Mouse (Mus musculus) left cerebral cortex, adult 2 months (tissue): Measurements from ENCODE around the gene Gm3252. TPM values are rescaled to one million over a fixed set of nuclear protein-coding genes. Genes with fewer than 3 reads are reported as not detected.
"Not testable (repeated sequence)": the region's sequence is repeated elsewhere in the genome, so short reads cannot be mapped to it uniquely, and the experiment has no call there.

ENCODE experiments used
- DNase-seq, 2 experiments: peaks; one replicate each; pipeline ENCODE4 v3.0.0; 2021 to 2022; ENCODE audit warnings: low spot score in 2 of 2, mixed read lengths in 1 of 2; ENCODE audit errors: extremely low spot score in 1 of 2
- H3K27ac ChIP-seq: fragments of 200-600 bp; 2 replicates; pipeline ENCODE4 v1.8.1; 2022
- H3K4me3 ChIP-seq: fragments of 200-600 bp; 2 replicates; pipeline ENCODE4 v1.8.1; 2022
- intact Hi-C: fragments of 180-260 bp; cut with DNase I; formaldehyde crosslinking; loops from one replicate; pipeline ENCODE4 v1.15.1; 2025
- long read RNA-seq, 2 experiments: library from polyadenylated mRNA; stranded (forward); transcript quantifications; one replicate each; pipeline ENCODE4 v2.0.0; 2021; ENCODE audit warnings: borderline mapping rate in 2 of 2
- total RNA-seq, 2 experiments: library from RNA; stranded (reverse); gene quantifications; 2 replicates each; pipeline ENCODE4 v1.2.3; 2021

Gene Gm3252
- under 1 TPM in 1 of 2 experiments, not detected in 1; 0.41 TPM for total RNA-seq
- long read RNA-seq, experiment 1: 0 reads
- long read RNA-seq, experiment 2, partial matches to known transcripts: 0 of 1 reads
- long read RNA-seq, experiment 2, other reads (novel, unspliced or antisense): 1 of 1 reads

GRCm38 (mm10) chr14:4726038-4726880 is at the start of gene Gm3252:
Gene Gm3252 (plus strand): TSS chr14:4726775.
- intact Hi-C loops, H3K27ac ChIP-seq: not testable (repeated sequence)
- peak in 1 of 2 experiments; percentile 5 for DNase-seq
- 0 out of 2 replicates have a peak within 1 kb of the TSS, but pooled peaks have one; percentile 22 for H3K4me3 ChIP-seq

- intact Hi-C loops, DNase-seq, H3K27ac ChIP-seq, H3K4me3 ChIP-seq: not testable (repeated sequence)
These were observed 17.6 kb upstream of the Gm3252 start, which contains the start of gene Gm7876 for GRCm38 (mm10) chr14:4708938-4709337. Gene Gm7876 (plus strand): TSS chr14:4709238.

- intact Hi-C loops, H3K27ac ChIP-seq, DNase-seq, H3K4me3 ChIP-seq: not testable (repeated sequence)
These were observed 49.5 kb downstream of the Gm3252 start, which contains the start of gene Gm9602 for GRCm38 (mm10) chr14:4776037-4776436. Gene Gm9602 (plus strand): TSS chr14:4776337.

Other genes starting within 250 kb of the Gm3252 start
- gene Gm3182, start 245.0 kb upstream of the Gm3252 start, total RNA-seq: not detected
- gene Gm3047, start 171.4 kb upstream of the Gm3252 start, total RNA-seq: not detected
- under 1 TPM; 0.48 to 0.56 TPM for gene Gm8159, start 94.4 kb upstream of the Gm3252 start, total RNA-seq
- under 1 TPM; 0.54 to 0.57 TPM for gene Gm3239, start 62.6 kb upstream of the Gm3252 start, total RNA-seq
- gene Gm7876, start 17.5 kb upstream of the Gm3252 start, total RNA-seq: not detected
- not detected for gene Gm9602, start 49.6 kb downstream of the Gm3252 start, total RNA-seq
- not detected for gene Gm3269, start 111.3 kb downstream of the Gm3252 start, total RNA-seq
- gene Gm3264, start 128.8 kb downstream of the Gm3252 start, total RNA-seq: 1 to 10 TPM; 5.4 to 6.1 TPM
- not detected for gene Gm3278, start 165.6 kb downstream of the Gm3252 start, total RNA-seq